Comparison of ENCODE assay signal across 10 mouse cellular contexts in genomic region chr7:74386257-74386656, GRCm38 (mm10).
DNase-seq lines count a peak whose midpoint lies in the region; ATAC-seq and TF ChIP-seq lines count a peak whose summit lies in the region.
"Had no signal": no experiment of that assay in that cellular context is flagged by ENCODE, and none has a peak within 500 bp of the region (broad histone marks: within the 10 kb centered on the region; RNA-seq: fewer than 3 reads in every experiment).

No protein-coding gene starts in this region.

- TF ChIP-seq CTCF in midbrain, postnatal 0 days (IDR thresholded peaks at IDR 0.05) = no peak

- DNase-seq in heart, postnatal 25 days (ENCODE audit: low spot score) = no peak
- DNase-seq in neural tube, embryonic 11.5 days (ENCODE audit: low spot score) = peak; percentile 3
- DNase-seq in cerebellum, postnatal 36 days = peak; percentile 98
- peak; percentile 69 for DNase-seq in midbrain, postnatal 0 days (ENCODE audit: low spot score)
- DNase-seq in urinary bladder, postnatal 36 days (ENCODE audit: low spot score in 2 of 2) = no peak
- DNase-seq in adipocyte (ENCODE audit: low spot score) = no peak
- DNase-seq: lung, adult 18-20 months had no signal

- H3K36me3 ChIP-seq in heart, embryonic 12.5 days = no peaks in the 10 kb centered on the region
- no peaks in the 10 kb centered on the region for H3K36me3 ChIP-seq in neural tube, embryonic 11.5 days (ENCODE audit: control insufficient read depth, insufficient read depth, low read length)
- no peaks in the 10 kb centered on the region for H3K36me3 ChIP-seq in neural tube, embryonic 15.5 days
- H3K36me3 ChIP-seq in midbrain, postnatal 0 days (ENCODE audit: insufficient read depth, low read length) = no peaks in the 10 kb centered on the region

- H3K4me3 ChIP-seq in heart, embryonic 12.5 days = no peak overlapping the region
- no peak overlapping the region for H3K4me3 ChIP-seq in neural tube, embryonic 11.5 days (ENCODE audit: low read depth, low read length)
- H3K4me3 ChIP-seq in neural tube, embryonic 15.5 days (replicated peaks) = no peak overlapping the region
- no peak overlapping the region for H3K4me3 ChIP-seq in midbrain, postnatal 0 days (ENCODE audit: low read depth, low read length)
- H3K4me3 ChIP-seq: erythroblast, embryonic 14.5 days had no signal

- H3K4me2 ChIP-seq in heart, embryonic 12.5 days = no peak overlapping the region
- no peak overlapping the region for H3K4me2 ChIP-seq in neural tube, embryonic 11.5 days (ENCODE audit: low read depth)
- no peak overlapping the region for H3K4me2 ChIP-seq in neural tube, embryonic 15.5 days
- no peak overlapping the region for H3K4me2 ChIP-seq in midbrain, postnatal 0 days (ENCODE audit: low read depth, low read length, poor library complexity, severe bottlenecking)

- intact Hi-C loops in heart, postnatal 25 days (cut with DNase I) = no loop called here

- WGBS in heart, embryonic 12.5 days = 63% methylated on average over 5 of the region's 5 CpGs
- 83% methylated on average over 5 of the region's 5 CpGs for WGBS in neural tube, embryonic 11.5 days
- 70% methylated on average over 5 of the region's 5 CpGs for WGBS in neural tube, embryonic 15.5 days
- WGBS in midbrain, postnatal 0 days = 60% methylated on average over 5 of the region's 5 CpGs

- H3K27ac ChIP-seq in heart, embryonic 12.5 days (ENCODE audit: poor library complexity, severe bottlenecking) = no peak overlapping the region; the same call in 1 of the 2 replicates
- no peak overlapping the region for H3K27ac ChIP-seq in neural tube, embryonic 11.5 days (ENCODE audit: low read depth, low read length)
- H3K27ac ChIP-seq in neural tube, embryonic 15.5 days (replicated peaks) = no peak overlapping the region
- H3K27ac ChIP-seq in midbrain, postnatal 0 days (ENCODE audit: low read depth, low read length) = no peak overlapping the region

- H3K9ac ChIP-seq in heart, embryonic 12.5 days = peak overlapping the region; percentile 39; the same call in 1 of the 2 replicates
- no peak overlapping the region for H3K9ac ChIP-seq in neural tube, embryonic 11.5 days (ENCODE audit: low read length)
- no peak overlapping the region for H3K9ac ChIP-seq in neural tube, embryonic 15.5 days (replicated peaks)
- H3K9ac ChIP-seq in midbrain, postnatal 0 days (replicated peaks; ENCODE audit: low read length, poor library complexity, severe bottlenecking) = no peak overlapping the region

- peaks cover 48% of the 10 kb centered on the region for H3K4me1 ChIP-seq in heart, embryonic 12.5 days (replicated peaks)
- H3K4me1 ChIP-seq in neural tube, embryonic 11.5 days (ENCODE audit: control insufficient read depth, insufficient read depth, low read length) = peaks cover 6% of the 10 kb centered on the region; the same call in 1 of the 2 replicates
- 0 out of 2 replicates have a peak, but pooled peaks cover 7% of the 10 kb centered on the region for H3K4me1 ChIP-seq in neural tube, embryonic 15.5 days
- 0 out of 2 replicates have a peak, but pooled peaks cover 3% of the 10 kb centered on the region for H3K4me1 ChIP-seq in midbrain, postnatal 0 days (ENCODE audit: insufficient read depth, low read length)

- no peaks in the 10 kb centered on the region for H3K27me3 ChIP-seq in heart, embryonic 12.5 days (replicated peaks)
- H3K27me3 ChIP-seq in neural tube, embryonic 11.5 days (ENCODE audit: control insufficient read depth, insufficient read depth, low read length) = no peaks in the 10 kb centered on the region
- no peaks in the 10 kb centered on the region for H3K27me3 ChIP-seq in neural tube, embryonic 15.5 days (replicated peaks)
- H3K27me3 ChIP-seq in midbrain, postnatal 0 days (ENCODE audit: insufficient read depth, low read length) = no peaks in the 10 kb centered on the region

- no peak for ATAC-seq in heart, embryonic 12.5 days (ENCODE audit: insufficient number of reproducible peaks, low FRiP score)
- ATAC-seq in neural tube, embryonic 11.5 days (ENCODE audit: insufficient read depth, low FRiP score, low TSS enrichment) = no peak
- no peak for ATAC-seq in neural tube, embryonic 15.5 days (ENCODE audit: low FRiP score)
- ATAC-seq in midbrain, postnatal 0 days (ENCODE audit: low FRiP score) = no peak

- no peaks in the 10 kb centered on the region for H3K9me3 ChIP-seq in heart, embryonic 12.5 days (replicated peaks)
- H3K9me3 ChIP-seq in neural tube, embryonic 11.5 days (ENCODE audit: control insufficient read depth, low read length) = no peaks in the 10 kb centered on the region
- no peaks in the 10 kb centered on the region for H3K9me3 ChIP-seq in neural tube, embryonic 15.5 days (replicated peaks)
- H3K9me3 ChIP-seq in midbrain, postnatal 0 days (ENCODE audit: low read length) = no peaks in the 10 kb centered on the region

Comparison
In these comparisons a context has a peak if more than half of its experiments do, and no peak if none do; other contexts are left out.
1. DNase-seq: peak in neural tube, embryonic 11.5 days (single experiment), cerebellum, postnatal 36 days (2 of 2) and midbrain, postnatal 0 days (single experiment); none in heart, postnatal 25 days (single experiment), urinary bladder, postnatal 36 days (0 of 2) and adipocyte (single experiment).